8 mouse cellular contexts compared by ENCODE assay signal in genomic region chr1:121215843-121216242, GRCm38 (mm10).
A peak's percentile ranks its signal among the peaks of the same experiment; 100 is the strongest.
DNase-seq lines count a peak whose midpoint lies in the region; ATAC-seq and TF ChIP-seq lines count a peak whose summit lies in the region.

No protein-coding gene starts in this region.

- DNase-seq in cerebellum, adult 18-20 months = peak; percentile 7 to 13
- no peak for DNase-seq in cerebellum, adult 8-10 months
- no peak for DNase-seq in liver, embryonic 14.5 days (ENCODE audit: low read depth in 3 of 3, low spot score in 3 of 3)
- peak; percentile 47 for DNase-seq in ES-CJ7 (ENCODE audit: low read depth, low spot score)
- DNase-seq in forelimb bud, embryonic 11.5 days (ENCODE audit: low read depth, low spot score) = peak; percentile 7
- DNase-seq in right cerebral cortex, adult 18-20 months = no peak

- peak; percentile 39; the same call in 1 of the 2 replicates for TF ChIP-seq CTCF in liver, embryonic 14.5 days (IDR thresholded peaks at IDR 0.05; ENCODE audit: low read depth)

- no peaks in the 10 kb centered on the region for H3K4me1 ChIP-seq in liver, embryonic 14.5 days (replicated peaks; ENCODE audit: control insufficient read depth in 2 of 2, insufficient read depth in 2 of 2, low read length in 1 of 2)
- no peaks in the 10 kb centered on the region for H3K4me1 ChIP-seq in liver, embryonic 12.5 days

- H3K27me3 ChIP-seq in liver, embryonic 14.5 days (ENCODE audit: control insufficient read depth, insufficient read depth, low read length) = no peaks in the 10 kb centered on the region
- no peaks in the 10 kb centered on the region for H3K27me3 ChIP-seq in liver, embryonic 12.5 days (replicated peaks)

- WGBS in liver, embryonic 14.5 days (ENCODE audit: insufficient replicate concordance) = 21% methylated on average over 2 of the region's 2 CpGs
- 22% methylated on average over 2 of the region's 2 CpGs for WGBS in liver, embryonic 12.5 days (ENCODE audit: insufficient replicate concordance)

- no peak for TF ChIP-seq EP300 in liver, embryonic 14.5 days (IDR thresholded peaks at IDR 0.05; ENCODE audit: low read depth)

- H3K9ac ChIP-seq in liver, embryonic 14.5 days (replicated peaks) = no peak overlapping the region
- H3K9ac ChIP-seq in liver, embryonic 12.5 days = no peak overlapping the region

- no peaks in the 10 kb centered on the region for H3K9me3 ChIP-seq in liver, embryonic 14.5 days (ENCODE audit: control insufficient read depth, low read length)
- H3K9me3 ChIP-seq in liver, embryonic 12.5 days (replicated peaks) = no peaks in the 10 kb centered on the region

- no peak overlapping the region for H3K4me3 ChIP-seq in liver, embryonic 14.5 days (ENCODE audit: insufficient read depth in 1 of 2, low read depth in 2 of 2, low read length in 2 of 2)
- no peak overlapping the region for H3K4me3 ChIP-seq in liver, embryonic 12.5 days

- H3K4me2 ChIP-seq in liver, embryonic 14.5 days (ENCODE audit: low read depth) = no peak overlapping the region
- no peak overlapping the region for H3K4me2 ChIP-seq in liver, embryonic 12.5 days

- H3K27ac ChIP-seq in liver, embryonic 14.5 days = no peak overlapping the region
- no peak overlapping the region for H3K27ac ChIP-seq in liver, embryonic 12.5 days

- no peaks in the 10 kb centered on the region for H3K36me3 ChIP-seq in liver, embryonic 14.5 days (replicated peaks; ENCODE audit: control insufficient read depth, insufficient read depth, low read depth)
- H3K36me3 ChIP-seq in liver, embryonic 12.5 days = no peaks in the 10 kb centered on the region

- ATAC-seq in liver, embryonic 14.5 days (ENCODE audit: insufficient read depth) = no peak
- no peak for ATAC-seq in liver, embryonic 12.5 days
- ATAC-seq in monocyte, adult 5-6 weeks (replicated peaks; ENCODE audit: insufficient number of reproducible peaks, low FRiP score, low TSS enrichment, poor library complexity, severe bottlenecking) = no peak

Comparison
In these comparisons a context has a peak if more than half of its experiments do, and no peak if none do; other contexts are left out.
1. DNase-seq: peak in cerebellum, adult 18-20 months (2 of 2), ES-CJ7 (single experiment) and forelimb bud, embryonic 11.5 days (single experiment); none in cerebellum, adult 8-10 months (single experiment), liver, embryonic 14.5 days (0 of 3) and right cerebral cortex, adult 18-20 months (single experiment).